Mouse (Mus musculus) limb, embryonic 14.5 days (tissue): Measurements from ENCODE around the gene Degs2. TPM values are rescaled to one million over a fixed set of nuclear protein-coding genes. Genes with fewer than 3 reads are reported as not detected.
"Not testable (repeated sequence)": the region's sequence is repeated elsewhere in the genome, so short reads cannot be mapped to it uniquely, and the experiment has no call there.

Source experiments
- ATAC-seq: fragments of 200-750 bp; cut with Nextera tagmentation; 2 replicates; pipeline ENCODE4 v1.8.0; 2017; ENCODE audit warnings: low read depth, moderate number of reproducible peaks, moderate TSS enrichment; ENCODE audit not compliant: low FRiP score
- DNase-seq: peaks from one replicate; pipeline ENCODE4 v3.0.0-alpha.2; 2015; ENCODE audit warnings: low spot score
- H3K27ac ChIP-seq: fragments of 300-500 bp; sonication (generic); replicated peaks from 2 replicates; pipeline ENCODE4 v1.5.1; 2014; ENCODE audit warnings: low read depth, mild to moderate bottlenecking, low read length, moderate library complexity, mixed read lengths
- H3K27me3 ChIP-seq: fragments of 300-500 bp; sonication (generic); 2 replicates; pipeline ENCODE4 v1.6.1; 2014; ENCODE audit warnings: low read length, mixed read lengths; ENCODE audit not compliant: control insufficient read depth, insufficient read depth
- H3K36me3 ChIP-seq: fragments of 300-500 bp; sonication (generic); 2 replicates; pipeline ENCODE4 v1.6.1; 2014; ENCODE audit warnings: mild to moderate bottlenecking, low read length, moderate library complexity, mixed read lengths; ENCODE audit not compliant: control insufficient read depth, insufficient read depth
- H3K4me1 ChIP-seq: fragments of 300-500 bp; sonication (generic); 2 replicates; pipeline ENCODE4 v1.6.1; 2014; ENCODE audit warnings: antibody characterized with exemption, low read length, mixed read lengths; ENCODE audit not compliant: control insufficient read depth, insufficient read depth
- H3K4me2 ChIP-seq: fragments of 300-500 bp; sonication (generic); replicated peaks from 2 replicates; pipeline ENCODE4 v1.6.1; 2014; ENCODE audit warnings: low read depth, mild to moderate bottlenecking, low read length, moderate library complexity; ENCODE audit not compliant: severe bottlenecking
- H3K4me3 ChIP-seq: fragments of 300-500 bp; sonication (generic); replicated peaks from 2 replicates; pipeline ENCODE4 v1.5.1; 2014; ENCODE audit warnings: low read length
- H3K9ac ChIP-seq: fragments of 300-500 bp; sonication (generic); 2 replicates; pipeline ENCODE4 v1.6.1; 2014; ENCODE audit warnings: mild to moderate bottlenecking, low read depth, low read length, moderate library complexity; ENCODE audit not compliant: severe bottlenecking
- H3K9me3 ChIP-seq: fragments of 300-500 bp; sonication (generic); 2 replicates; pipeline ENCODE4 v1.6.1; 2016; ENCODE audit warnings: low read length; ENCODE audit not compliant: control insufficient read depth
- POLR2A ChIP-seq: fragments of 200-500 bp; IDR thresholded peaks from 2 replicates; pipeline ENCODE4 v1.8.0; 2012; ENCODE audit warnings: inconsistent platforms, mild to moderate bottlenecking, moderate library complexity, borderline replicate concordance; ENCODE audit not compliant: insufficient read depth, insufficient read length; ENCODE audit errors: extremely low read depth
- WGBS: fragments of 180-500 bp; shearing (Covaris S2); extraction: QIAGEN DNeasy Blood & Tissue Kit; methylation state at CpG from one replicate; pipeline ENCODE4 v1.1.7; 2014; 5-methylcytosine and 5-hydroxymethylcytosine counted together
- polyA plus RNA-seq, 2 experiments: library from polyadenylated mRNA; depleted of rRNA in 1 of 2; stranded (reverse) in 1 of 2; unstranded in 1 of 2; fragments of >200 nt; fragmentation: Nextera tagmentation in 1 of 2; extraction: Ambion mirVana in 1 of 2; gene quantifications; 2 replicates each; pipeline versions ENCODE4 v1.2.1 to v1.2.3; 2012 to 2014

Degs2 gene
- polyA plus RNA-seq, 2 experiments: 1.1 TPM; not detected in 1

DNA sequence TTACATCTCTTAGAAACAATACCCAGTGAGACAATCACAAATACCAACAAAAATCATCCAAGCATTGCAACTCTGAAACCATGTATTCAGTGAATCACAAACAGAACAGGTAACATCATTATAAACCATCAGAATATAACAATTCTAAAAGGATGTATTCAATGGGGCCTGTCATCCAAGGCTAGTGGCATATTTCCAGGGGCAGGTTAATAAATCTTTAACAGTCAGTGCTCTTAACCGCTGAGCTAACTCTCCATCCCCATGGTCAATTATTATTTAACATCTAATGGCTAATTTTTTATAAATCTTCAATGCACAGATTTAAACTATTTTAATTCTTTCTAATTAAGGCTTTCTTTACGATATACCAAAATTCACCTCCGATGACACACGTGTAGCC is 20.3 kb upstream of the Degs2 start:
- DNase-seq (no peak), ATAC-seq (no peak)
- Histone ChIP-seq H3K9me3 (no peaks in the 10 kb centered on the region), H3K4me2 (no peak overlapping the region), H3K4me1 (no peaks in the 10 kb centered on the region), H3K36me3 (no peaks in the 10 kb centered on the region), H3K27me3 (no peaks in the 10 kb centered on the region), H3K9ac (no peak overlapping the region), H3K27ac (no peak overlapping the region), H3K4me3 (no peak overlapping the region)
- TF ChIP-seq POLR2A: no peak
- 92% methylated on average over 4 of the region's 4 CpGs for WGBS

DNA sequence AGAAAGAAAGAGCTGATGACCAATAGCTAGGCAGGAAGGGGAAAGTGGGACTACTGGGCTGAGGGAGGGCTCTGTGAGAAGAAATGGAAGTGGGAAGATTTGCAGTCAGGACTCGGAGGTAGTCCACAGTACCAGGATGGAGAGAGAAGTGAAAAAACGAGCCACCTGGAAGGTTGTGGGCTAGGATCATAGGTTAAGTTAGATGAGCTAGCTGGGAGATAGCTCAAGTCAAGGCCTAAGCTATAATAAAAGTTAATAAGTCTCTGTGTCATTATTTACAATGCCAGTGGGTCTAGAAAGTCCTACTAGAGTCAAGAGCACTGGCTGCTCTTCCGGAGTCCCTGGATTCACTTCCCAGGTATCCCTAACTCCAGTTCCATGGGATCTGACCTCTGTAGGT is 16.4 kb upstream of the Degs2 start:
- no peaks in the 10 kb centered on the region for H3K27me3 ChIP-seq
- H3K36me3 ChIP-seq: no peaks in the 10 kb centered on the region
- no peak overlapping the region for H3K4me2 ChIP-seq
- no peak for TF ChIP-seq POLR2A
- H3K27ac ChIP-seq: no peak overlapping the region
- H3K9me3 ChIP-seq: no peaks in the 10 kb centered on the region
- H3K4me1 ChIP-seq: no peaks in the 10 kb centered on the region
- WGBS: 83% methylated on average over 3 of the region's 3 CpGs
- DNase-seq: no peak
- H3K4me3 ChIP-seq: no peak overlapping the region
- ATAC-seq: no peak
- no peak overlapping the region for H3K9ac ChIP-seq

DNA sequence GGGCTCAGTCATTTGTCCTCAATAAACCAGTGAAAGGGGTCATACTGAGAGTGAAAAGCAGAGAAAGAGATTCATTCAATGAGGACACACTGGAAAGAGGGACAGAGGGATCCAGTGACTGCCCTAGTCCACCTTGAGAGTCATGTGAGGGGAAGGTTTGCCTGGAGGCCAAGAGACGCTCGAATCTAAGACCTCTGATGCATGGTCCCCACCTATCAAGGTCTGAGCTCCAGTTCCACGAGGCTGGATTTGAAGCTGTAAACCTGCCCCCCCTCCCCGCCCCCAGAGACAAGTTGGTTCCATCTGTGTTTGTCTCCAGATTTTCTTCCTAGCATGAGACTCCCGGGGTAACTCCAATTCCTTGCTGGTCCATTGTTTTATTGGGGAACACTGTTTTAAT is 13.7 kb upstream of the Degs2 start:
- Histone ChIP-seq H3K4me3 (no peak overlapping the region), H3K27ac (no peak overlapping the region), H3K9ac (no peak overlapping the region), H3K36me3 (no peaks in the 10 kb centered on the region), H3K4me2 (no peak overlapping the region), H3K9me3 (no peaks in the 10 kb centered on the region), H3K27me3 (no peaks in the 10 kb centered on the region), H3K4me1 (no peaks in the 10 kb centered on the region)
- no peak for ATAC-seq
- WGBS: 78% methylated on average over 5 of the region's 5 CpGs
- DNase-seq: no peak
- no peak for TF ChIP-seq POLR2A

DNA sequence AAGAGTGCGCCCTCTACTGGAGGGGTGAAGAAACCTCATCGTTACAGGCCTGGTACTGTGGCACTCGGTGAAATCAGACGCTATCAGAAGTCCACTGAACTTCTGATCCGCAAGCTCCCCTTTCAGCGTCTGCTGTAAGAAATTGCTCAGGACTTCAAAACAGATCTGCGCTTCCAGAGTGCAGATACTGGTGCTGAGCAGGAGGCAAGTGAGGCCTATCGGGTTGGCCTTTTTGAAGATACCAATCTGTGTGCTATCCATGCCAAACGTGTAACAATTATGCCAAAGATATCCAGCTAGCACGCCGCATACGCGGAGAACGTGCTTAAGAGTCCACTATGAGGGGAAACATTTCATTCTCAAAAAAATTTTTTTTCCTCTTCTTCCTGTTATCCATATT is 11.9 kb upstream of the Degs2 start:
- H3K4me2 ChIP-seq, H3K27ac ChIP-seq, ATAC-seq, H3K36me3 ChIP-seq, H3K27me3 ChIP-seq, H3K4me3 ChIP-seq, H3K4me1 ChIP-seq, DNase-seq, H3K9me3 ChIP-seq, H3K9ac ChIP-seq: not testable (repeated sequence)
- WGBS: 92% methylated on average over 14 of the region's 14 CpGs

DNA sequence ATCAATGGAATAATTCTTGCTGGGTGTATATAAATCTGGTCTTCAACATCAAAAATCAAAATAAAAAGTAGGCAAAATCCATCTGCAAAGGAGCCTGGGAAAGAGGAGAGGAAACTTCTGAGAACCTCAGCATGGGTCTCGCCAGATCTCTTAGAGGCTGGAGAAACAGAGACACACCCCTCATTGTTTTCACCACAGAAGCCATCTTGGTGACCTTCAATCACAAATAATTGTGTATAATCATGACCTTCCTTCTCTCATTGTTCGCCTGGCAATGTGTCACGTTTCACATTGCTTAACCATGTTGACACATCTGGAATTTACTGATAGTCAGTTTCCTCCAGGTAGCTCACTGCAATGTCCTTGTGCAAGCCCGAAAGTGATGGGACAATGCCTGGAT is 10.4 kb upstream of the Degs2 start:
- H3K9ac ChIP-seq: no peak overlapping the region
- H3K27ac ChIP-seq: no peak overlapping the region
- 81% methylated on average over 4 of the region's 4 CpGs for WGBS
- no peak for TF ChIP-seq POLR2A
- no peaks in the 10 kb centered on the region for H3K36me3 ChIP-seq
- no peak overlapping the region for H3K4me2 ChIP-seq
- no peaks in the 10 kb centered on the region for H3K9me3 ChIP-seq
- no peak overlapping the region for H3K4me3 ChIP-seq
- no peaks in the 10 kb centered on the region for H3K27me3 ChIP-seq
- DNase-seq: no peak
- ATAC-seq: no peak
- no peaks in the 10 kb centered on the region for H3K4me1 ChIP-seq

DNA sequence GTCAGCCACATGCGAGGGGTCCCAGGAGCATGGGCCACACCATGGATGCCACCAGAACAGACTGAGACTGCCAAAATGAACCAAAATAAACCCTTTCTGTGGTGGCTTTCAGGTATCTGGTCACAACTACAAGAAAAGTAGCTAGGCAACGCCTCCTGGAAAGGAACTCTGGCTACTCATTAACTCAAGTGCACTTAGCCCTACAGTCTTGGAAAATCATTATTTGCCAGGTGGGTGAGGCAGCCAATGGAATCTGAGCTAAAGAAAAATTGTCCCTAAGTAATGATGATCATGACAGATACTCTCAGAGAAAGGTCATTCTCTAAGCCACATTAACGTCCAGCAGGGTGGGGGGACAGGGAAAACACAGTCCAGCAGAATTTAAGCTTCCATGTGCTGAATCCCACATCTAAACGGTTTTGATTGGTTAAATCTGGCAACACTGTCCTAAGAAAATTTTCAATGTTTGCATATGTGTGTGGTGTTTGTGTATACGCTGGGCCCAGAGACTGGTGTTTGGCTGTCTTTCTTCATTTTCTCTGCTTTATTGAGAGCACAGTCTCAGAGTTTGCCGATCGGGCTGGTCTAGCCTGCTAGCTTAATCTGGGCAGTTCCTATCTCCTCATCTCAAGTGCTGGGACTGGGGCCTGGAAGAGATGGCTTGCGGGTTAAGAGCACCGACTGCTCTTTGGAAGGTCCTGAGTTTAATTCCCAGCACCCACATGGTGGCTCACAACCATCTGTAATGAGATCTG is 8.9 kb upstream of the Degs2 start:
- Histone ChIP-seq H3K27ac (no peak overlapping the region), H3K9ac (no peak overlapping the region), H3K27me3 (no peaks in the 10 kb centered on the region), H3K4me1 (no peaks in the 10 kb centered on the region), H3K36me3 (no peaks in the 10 kb centered on the region), H3K4me3 (no peak overlapping the region), H3K9me3 (no peaks in the 10 kb centered on the region), H3K4me2 (no peak overlapping the region)
- 84% methylated on average over 9 of the region's 9 CpGs for WGBS
- DNase-seq (no peak), ATAC-seq (no peak)
- no peak for TF ChIP-seq POLR2A
